Mouse (Mus musculus): Measurements from ENCODE around the gene Ehbp1. TPM values are rescaled to one million over a fixed set of nuclear protein-coding genes. Genes with fewer than 3 reads are reported as not detected.

Ehbp1 gene
- total and polyA plus RNA-seq, 2 experiments from 2014 or later: 15.4 to 33.4 TPM

- Histone ChIP-seq H3K4me2 (ENCODE audit: low read depth, low read length, poor library complexity, severe bottlenecking) (no peak overlapping the region), H3K27ac (ENCODE audit: low read depth, low read length) (no peak overlapping the region), H3K36me3 (ENCODE audit: insufficient read depth, low read length) (no peaks in the 10 kb centered on the region), H3K4me3 (ENCODE audit: low read depth, low read length) (no peak overlapping the region), H3K27me3 (ENCODE audit: insufficient read depth, low read length) (no peaks in the 10 kb centered on the region), H3K9ac (replicated peaks; ENCODE audit: low read length, poor library complexity, severe bottlenecking) (no peak overlapping the region), H3K9me3 (ENCODE audit: low read length) (no peaks in the 10 kb centered on the region), H3K4me1 (ENCODE audit: insufficient read depth, low read length) (no peaks in the 10 kb centered on the region)
- 72% methylated on average over 6 of the region's 6 CpGs for WGBS
- no peak for TF ChIP-seq CTCF (IDR thresholded peaks at IDR 0.05)
- DNase-seq (ENCODE audit: low spot score) (no peak), ATAC-seq (ENCODE audit: low FRiP score) (no peak)
Measured at GRCm38 (mm10) chr11:22301164-22301563, 40.9 kb downstream of the Ehbp1 start.

- H3K27me3 ChIP-seq (ENCODE audit: insufficient read depth, low read length): no peaks in the 10 kb centered on the region
- no peak overlapping the region for H3K27ac ChIP-seq (ENCODE audit: low read depth, low read length)
- H3K36me3 ChIP-seq (ENCODE audit: insufficient read depth, low read length): no peaks in the 10 kb centered on the region
- no peak overlapping the region for H3K4me2 ChIP-seq (ENCODE audit: low read depth, low read length, poor library complexity, severe bottlenecking)
- no peak for DNase-seq (ENCODE audit: low spot score)
- no peak overlapping the region for H3K9ac ChIP-seq (replicated peaks; ENCODE audit: low read length, poor library complexity, severe bottlenecking)
- no peak for ATAC-seq (ENCODE audit: low FRiP score)
- H3K4me1 ChIP-seq (ENCODE audit: insufficient read depth, low read length): peaks cover 2% of the 10 kb centered on the region
- no peak for TF ChIP-seq CTCF (IDR thresholded peaks at IDR 0.05)
- H3K4me3 ChIP-seq (ENCODE audit: low read depth, low read length): no peak overlapping the region
- no peaks in the 10 kb centered on the region for H3K9me3 ChIP-seq (ENCODE audit: low read length)
Measured at GRCm38 (mm10) chr11:22289164-22289563, 52.9 kb downstream of the Ehbp1 start.

GRCm38 (mm10) chr11:22287513-22287900 is 54.6 kb downstream of the Ehbp1 start:
- WGBS: under 1% methylated on average over 6 of the region's 6 CpGs
- H3K4me1 ChIP-seq (ENCODE audit: insufficient read depth, low read length): peaks cover 14% of the 10 kb centered on the region
- peak overlapping the region; percentile 77 for H3K4me3 ChIP-seq (ENCODE audit: low read depth, low read length)
- no peaks in the 10 kb centered on the region for H3K36me3 ChIP-seq (ENCODE audit: insufficient read depth, low read length)
- ATAC-seq (ENCODE audit: low FRiP score) (no peak), DNase-seq (ENCODE audit: low spot score) (no peak)
- H3K9ac ChIP-seq (replicated peaks; ENCODE audit: low read length, poor library complexity, severe bottlenecking): peak overlapping the region; percentile 65
- H3K4me2 ChIP-seq (ENCODE audit: low read depth, low read length, poor library complexity, severe bottlenecking): peak overlapping the region; percentile 65
- H3K9me3 ChIP-seq (ENCODE audit: low read length): no peaks in the 10 kb centered on the region
- H3K27me3 ChIP-seq (ENCODE audit: insufficient read depth, low read length): no peaks in the 10 kb centered on the region
- H3K27ac ChIP-seq (ENCODE audit: low read depth, low read length): peak overlapping the region; percentile 80
- no peak for TF ChIP-seq CTCF (IDR thresholded peaks at IDR 0.05)

- DNase-seq (ENCODE audit: low spot score) (peak; percentile 99), ATAC-seq (ENCODE audit: low FRiP score) (peak; percentile 100)
- WGBS: under 1% methylated on average over 35 of the region's 43 CpGs
- Histone ChIP-seq H3K36me3 (ENCODE audit: insufficient read depth, low read length) (no peaks in the 10 kb centered on the region), H3K27me3 (ENCODE audit: insufficient read depth, low read length) (no peaks in the 10 kb centered on the region), H3K4me2 (ENCODE audit: low read depth, low read length, poor library complexity, severe bottlenecking) (peak overlapping the region; percentile 80), H3K9ac (replicated peaks; ENCODE audit: low read length, poor library complexity, severe bottlenecking) (peak overlapping the region; percentile 83), H3K4me3 (ENCODE audit: low read depth, low read length) (peak overlapping the region; percentile 77), H3K9me3 (ENCODE audit: low read length) (no peaks in the 10 kb centered on the region), H3K4me1 (ENCODE audit: insufficient read depth, low read length) (peaks cover 14% of the 10 kb centered on the region), H3K27ac (ENCODE audit: low read depth, low read length) (peak overlapping the region; percentile 96)
- peak; percentile 12; the same call in 1 of the 2 replicates for TF ChIP-seq CTCF (IDR thresholded peaks at IDR 0.05)
Measured at GRCm38 (mm10) chr11:22286885-22287512, 55.1 kb downstream of the Ehbp1 start.

GRCm38 (mm10) chr11:22286371-22286872 is 55.7 kb downstream of the Ehbp1 start:
- DNase-seq (ENCODE audit: low spot score): peak; percentile 69
- TF ChIP-seq CTCF (IDR thresholded peaks at IDR 0.05): peak; percentile 15; the same call in 1 of the 2 replicates
- peak overlapping the region; percentile 77 for H3K4me3 ChIP-seq (ENCODE audit: low read depth, low read length)
- no peaks in the 10 kb centered on the region for H3K36me3 ChIP-seq (ENCODE audit: insufficient read depth, low read length)
- peak; percentile 71 for ATAC-seq (ENCODE audit: low FRiP score)
- H3K9me3 ChIP-seq (ENCODE audit: low read length): no peaks in the 10 kb centered on the region
- peak overlapping the region; percentile 96 for H3K27ac ChIP-seq (ENCODE audit: low read depth, low read length)
- H3K4me1 ChIP-seq (ENCODE audit: insufficient read depth, low read length): peaks cover 14% of the 10 kb centered on the region
- WGBS: 2% methylated on average over 34 of the region's 39 CpGs
- H3K27me3 ChIP-seq (ENCODE audit: insufficient read depth, low read length): no peaks in the 10 kb centered on the region
- H3K9ac ChIP-seq (replicated peaks; ENCODE audit: low read length, poor library complexity, severe bottlenecking): peak overlapping the region; percentile 83
- H3K4me2 ChIP-seq (ENCODE audit: low read depth, low read length, poor library complexity, severe bottlenecking): peak overlapping the region; percentile 80

- WGBS: 98% methylated on average over 3 of the region's 3 CpGs
Measured at GRCm38 (mm10) chr11:22276656-22277055, 65.4 kb downstream of the Ehbp1 start.

More at GRCm38 (mm10) chr11:22276656-22277055, 65.4 kb downstream of the Ehbp1 start:
- no peak overlapping the region for H3K27ac ChIP-seq (ENCODE audit: low read depth, low read length)
- ATAC-seq (ENCODE audit: low FRiP score) (no peak), DNase-seq (ENCODE audit: low spot score) (no peak)
- H3K36me3 ChIP-seq (ENCODE audit: insufficient read depth, low read length): peaks cover 8% of the 10 kb centered on the region; the same call in 1 of the 2 replicates
- H3K4me2 ChIP-seq (ENCODE audit: low read depth, low read length, poor library complexity, severe bottlenecking): no peak overlapping the region
- H3K9me3 ChIP-seq (ENCODE audit: low read length): no peaks in the 10 kb centered on the region
- H3K4me1 ChIP-seq (ENCODE audit: insufficient read depth, low read length): no peaks in the 10 kb centered on the region
- H3K9ac ChIP-seq (replicated peaks; ENCODE audit: low read length, poor library complexity, severe bottlenecking): no peak overlapping the region
- TF ChIP-seq CTCF (IDR thresholded peaks at IDR 0.05): no peak
- H3K27me3 ChIP-seq (ENCODE audit: insufficient read depth, low read length): no peaks in the 10 kb centered on the region
- H3K4me3 ChIP-seq (ENCODE audit: low read depth, low read length): no peak overlapping the region
